Mouse (Mus musculus): ENCODE results near the gene Spin2e.
"Not testable (repeated sequence)": the region's sequence is repeated elsewhere in the genome, so short reads cannot be mapped to it uniquely, and the experiment has no call there.

Gene Spin2e

GRCm38 (mm10) chrX:31618820-31619219 lies at the start of gene Spin2e:
Spin2e (minus strand) TSS chrX:31618920.
- DNase-seq (ENCODE audit: extremely low spot score, low spot score): not testable (repeated sequence)

DNA sequence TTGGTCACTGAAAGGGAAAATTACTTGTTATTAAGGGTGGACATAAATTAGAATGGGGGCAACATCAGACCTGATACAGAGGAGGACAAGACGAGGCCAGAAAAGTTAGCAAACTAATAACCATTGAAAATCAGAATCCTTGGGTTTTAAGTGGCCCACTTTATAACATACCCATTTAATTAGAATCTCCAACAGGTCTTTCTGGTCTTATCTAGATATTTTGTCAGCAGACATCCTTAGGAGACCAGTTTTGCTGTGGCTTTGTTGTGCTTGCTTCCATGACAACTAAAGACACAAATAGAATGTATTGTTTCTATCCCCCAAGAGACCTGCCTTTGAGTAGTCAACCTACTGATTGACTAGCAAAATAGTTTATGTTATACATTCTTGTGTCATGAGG lies 44.5 kb downstream of the Spin2e start, which contains the start of gene Gm21883:
Gene Gm21883, minus strand, starts transcription at position 101 of the 400 bp plus-strand sequence.
- DNase-seq (ENCODE audit: extremely low spot score, low spot score): not testable (repeated sequence)
